Mouse (Mus musculus) neutrophil, adult 65 days (primary cell): Measurements from ENCODE around the gene Irx5. TPM values are rescaled to one million over a fixed set of nuclear protein-coding genes. Genes with fewer than 3 reads are reported as not detected.

ENCODE experiments used
- total RNA-seq: library from RNA; stranded (reverse); gene quantifications from 2 replicates; pipeline ENCODE4 v1.2.4, GENCODE M21; 2023

The Irx5 gene
- total RNA-seq: not detected in 2 replicates

GRCm38 (mm10) chr8:92357398-92357981 is at the start of gene Irx5:
Irx5 (plus strand) TSS chr8:92357625.

